Mouse (Mus musculus) stomach, postnatal 0 days (tissue): ENCODE measurements at regions not wholly inside any gene's neighbourhood (a gene's known extent, or its start where the extent isn't known, plus 50 kb on each side); places are given as distances from the start of the nearest gene placed in this dataset.

Experiments
- CTCF ChIP-seq: IDR thresholded peaks from 2 replicates; pipeline ENCODE4 v1.5.1; 2016; ENCODE audit warnings: antibody characterized with exemption, low read depth, mild to moderate bottlenecking, moderate library complexity
- EP300 ChIP-seq: optimal IDR thresholded peaks from 2 replicates; pipeline ENCODE3; 2016; ENCODE audit warnings: antibody characterized with exemption

- TF ChIP-seq EP300, result no peak
- TF ChIP-seq CTCF, result no peak
Measured at GRCm38 (mm10) chr19:33851061-33851460, 63.8 kb upstream of the Lipo1 start.
